In genomic region chr2:166074322-166074721, GRCm38 (mm10) we compare ENCODE assay signal across 16 mouse cellular contexts.
A peak's percentile ranks its signal among the peaks of the same experiment; 100 is the strongest.
DNase-seq lines count a peak whose midpoint lies in the region; ATAC-seq and TF ChIP-seq lines count a peak whose summit lies in the region.
"Had no signal": no experiment of that assay in that cellular context is flagged by ENCODE, and none has a peak within 500 bp of the region (broad histone marks: within the 10 kb centered on the region; RNA-seq: fewer than 3 reads in every experiment).

No protein-coding gene starts in this region.

- TF ChIP-seq POLR2A in kidney, adult 2 months (IDR thresholded peaks at IDR 0.05; ENCODE audit: low read depth, low read length): no peak
- no peak for TF ChIP-seq POLR2A in cerebellum, adult 2 months (IDR thresholded peaks at IDR 0.05; ENCODE audit: borderline replicate concordance, insufficient read depth, low read length)

- WGBS in forebrain, embryonic 12.5 days: 69% methylated on average over 6 of the region's 6 CpGs
- whole genome bisulfite sequencing in forebrain, embryonic 11.5 days: 75% methylated on average over 6 of the region's 6 CpGs
- WGBS in kidney, adult 2 months: 56% methylated on average over 6 of the region's 6 CpGs
- 58% methylated on average over 6 of the region's 6 CpGs for WGBS in midbrain, postnatal 0 days
- WGBS in cerebellum, adult 2 months: 53% methylated on average over 6 of the region's 6 CpGs

- TF ChIP-seq CTCF in kidney, adult 2 months (conservative IDR thresholded peaks at IDR 0.05; ENCODE audit: insufficient read depth, insufficient read length, low read depth, low read length): no peak
- no peak for TF ChIP-seq CTCF in midbrain, postnatal 0 days (IDR thresholded peaks at IDR 0.05)
- no peak for TF ChIP-seq CTCF in cerebellum, adult 2 months (IDR thresholded peaks at IDR 0.05; ENCODE audit: borderline replicate concordance, insufficient read depth, low read depth, low read length)

- H3K4me1 ChIP-seq in forebrain, embryonic 12.5 days: peaks cover 11% of the 10 kb centered on the region
- no peaks in the 10 kb centered on the region for H3K4me1 ChIP-seq in forebrain, embryonic 11.5 days (replicated peaks; ENCODE audit: control insufficient read depth, insufficient read depth, low read length)
- H3K4me1 ChIP-seq in kidney, adult 2 months (ENCODE audit: control insufficient read depth, insufficient read depth, low read length): no peaks in the 10 kb centered on the region
- no peaks in the 10 kb centered on the region for H3K4me1 ChIP-seq in midbrain, postnatal 0 days (ENCODE audit: insufficient read depth, low read length)
- H3K4me1 ChIP-seq in cerebellum, adult 2 months (ENCODE audit: control insufficient read depth, insufficient read depth, low read length): no peaks in the 10 kb centered on the region

- DNase-seq in forebrain, embryonic 11.5 days (ENCODE audit: low spot score): no peak
- DNase-seq in kidney, adult 2 months: peak; percentile 34
- DNase-seq in kidney, postnatal 10 days: no peak
- peak; percentile 54 for DNase-seq in ZHBTc4 (ENCODE audit: low read depth, low spot score)
- DNase-seq in midbrain, postnatal 0 days (ENCODE audit: low spot score): no peak
- no peak for DNase-seq in thymus, postnatal 25 days
- no peak for DNase-seq in cerebellum, adult 2 months
- DNase-seq: adrenal gland, postnatal 10 days; cerebellum, adult 9-11 months; embryo, embryonic 11 days; gastrocnemius, postnatal 10 days; liver, postnatal 0 days; lung, postnatal 4 days; spleen, adult 18-20 months had no signal

- no peaks in the 10 kb centered on the region for H3K9me3 ChIP-seq in forebrain, embryonic 12.5 days
- H3K9me3 ChIP-seq in forebrain, embryonic 11.5 days (ENCODE audit: control insufficient read depth, low read length): no peaks in the 10 kb centered on the region
- H3K9me3 ChIP-seq in midbrain, postnatal 0 days (ENCODE audit: low read length): no peaks in the 10 kb centered on the region
- H3K9me3 ChIP-seq: heart, embryonic 12.5 days had no signal

- no peak overlapping the region; the same call in 1 of the 2 replicates for H3K9ac ChIP-seq in forebrain, embryonic 12.5 days
- no peak overlapping the region for H3K9ac ChIP-seq in forebrain, embryonic 11.5 days (ENCODE audit: low read length)
- no peak overlapping the region for H3K9ac ChIP-seq in midbrain, postnatal 0 days (replicated peaks; ENCODE audit: low read length, poor library complexity, severe bottlenecking)
- H3K9ac ChIP-seq: heart, embryonic 12.5 days; liver, postnatal 0 days had no signal

- ATAC-seq in forebrain, embryonic 12.5 days (ENCODE audit: low FRiP score): no peak
- no peak for ATAC-seq in forebrain, embryonic 11.5 days (replicated peaks; ENCODE audit: low FRiP score)
- no peak for ATAC-seq in midbrain, postnatal 0 days (ENCODE audit: low FRiP score)
- ATAC-seq: liver, postnatal 0 days had no signal

- H3K4me3 ChIP-seq in forebrain, embryonic 12.5 days (replicated peaks): no peak overlapping the region
- no peak overlapping the region for H3K4me3 ChIP-seq in forebrain, embryonic 11.5 days (ENCODE audit: low read depth, low read length)
- no peak overlapping the region for H3K4me3 ChIP-seq in kidney, adult 2 months (ENCODE audit: insufficient read depth, low read depth, low read length)
- H3K4me3 ChIP-seq in midbrain, postnatal 0 days (ENCODE audit: low read depth, low read length): no peak overlapping the region
- H3K4me3 ChIP-seq in cerebellum, adult 2 months (replicated peaks; ENCODE audit: insufficient read depth, low read depth, low read length): no peak overlapping the region
- H3K4me3 ChIP-seq: heart, embryonic 12.5 days had no signal

- H3K36me3 ChIP-seq in forebrain, embryonic 12.5 days (replicated peaks): peaks cover 41% of the 10 kb centered on the region
- H3K36me3 ChIP-seq in forebrain, embryonic 11.5 days (ENCODE audit: control insufficient read depth, insufficient read depth, low read length): peaks cover 5% of the 10 kb centered on the region
- peaks cover 2% of the 10 kb centered on the region; the same call in 1 of the 2 replicates for H3K36me3 ChIP-seq in kidney, adult 2 months (ENCODE audit: control insufficient read depth, insufficient read depth, low read length)
- H3K36me3 ChIP-seq in midbrain, postnatal 0 days (ENCODE audit: insufficient read depth, low read length): peaks cover 25% of the 10 kb centered on the region

- peak overlapping the region; percentile 61 for H3K27ac ChIP-seq in forebrain, embryonic 12.5 days
- H3K27ac ChIP-seq in forebrain, embryonic 11.5 days (ENCODE audit: low read depth, low read length): no peak overlapping the region
- peak overlapping the region; percentile 24; the same call in 1 of the 2 replicates for H3K27ac ChIP-seq in kidney, adult 2 months (ENCODE audit: insufficient read depth, low read depth, low read length)
- H3K27ac ChIP-seq in midbrain, postnatal 0 days (ENCODE audit: low read depth, low read length): 0 out of 2 replicates have a peak overlapping the region, but pooled peaks have one; percentile 3
- no peak overlapping the region for H3K27ac ChIP-seq in cerebellum, adult 2 months (ENCODE audit: insufficient read depth, low read length)

- no peak overlapping the region for H3K4me2 ChIP-seq in forebrain, embryonic 12.5 days
- H3K4me2 ChIP-seq in forebrain, embryonic 11.5 days (ENCODE audit: low read depth, low read length, severe bottlenecking): no peak overlapping the region
- H3K4me2 ChIP-seq in midbrain, postnatal 0 days (ENCODE audit: low read depth, low read length, poor library complexity, severe bottlenecking): no peak overlapping the region
- H3K4me2 ChIP-seq: heart, embryonic 12.5 days had no signal

- H3K27me3 ChIP-seq in forebrain, embryonic 12.5 days: no peaks in the 10 kb centered on the region
- H3K27me3 ChIP-seq in forebrain, embryonic 11.5 days (ENCODE audit: control insufficient read depth, insufficient read depth, low read length): no peaks in the 10 kb centered on the region
- no peaks in the 10 kb centered on the region for H3K27me3 ChIP-seq in kidney, adult 2 months (replicated peaks; ENCODE audit: control insufficient read depth, insufficient read depth, low read length)
- H3K27me3 ChIP-seq in midbrain, postnatal 0 days (ENCODE audit: insufficient read depth, low read length): no peaks in the 10 kb centered on the region
- no peaks in the 10 kb centered on the region for H3K27me3 ChIP-seq in cerebellum, adult 2 months (ENCODE audit: control insufficient read depth, insufficient read depth, low read length)
- H3K27me3 ChIP-seq: heart, embryonic 12.5 days had no signal

Comparison
In these comparisons a context has a peak if more than half of its experiments do, and no peak if none do; other contexts are left out.
1. H3K27ac ChIP-seq: peak in forebrain, embryonic 12.5 days (single experiment), kidney, adult 2 months (single experiment) and midbrain, postnatal 0 days (single experiment); none in forebrain, embryonic 11.5 days (single experiment) and cerebellum, adult 2 months (single experiment).
2. DNase-seq: peak in kidney, adult 2 months (single experiment) and ZHBTc4 (single experiment); none in forebrain, embryonic 11.5 days (single experiment), kidney, postnatal 10 days (single experiment), midbrain, postnatal 0 days (single experiment), thymus, postnatal 25 days (single experiment) and cerebellum, adult 2 months (0 of 2).